Mouse (Mus musculus) 3134 (cell line): ENCODE data around the gene Slc26a10.

Experiments
- DNase-seq: peaks from one replicate; pipeline ENCODE4 v3.0.0-alpha.2; 2011; ENCODE audit warnings: low spot score; ENCODE audit not compliant: insufficient read length; ENCODE audit errors: extremely low read depth

The Slc26a10 gene

DNA sequence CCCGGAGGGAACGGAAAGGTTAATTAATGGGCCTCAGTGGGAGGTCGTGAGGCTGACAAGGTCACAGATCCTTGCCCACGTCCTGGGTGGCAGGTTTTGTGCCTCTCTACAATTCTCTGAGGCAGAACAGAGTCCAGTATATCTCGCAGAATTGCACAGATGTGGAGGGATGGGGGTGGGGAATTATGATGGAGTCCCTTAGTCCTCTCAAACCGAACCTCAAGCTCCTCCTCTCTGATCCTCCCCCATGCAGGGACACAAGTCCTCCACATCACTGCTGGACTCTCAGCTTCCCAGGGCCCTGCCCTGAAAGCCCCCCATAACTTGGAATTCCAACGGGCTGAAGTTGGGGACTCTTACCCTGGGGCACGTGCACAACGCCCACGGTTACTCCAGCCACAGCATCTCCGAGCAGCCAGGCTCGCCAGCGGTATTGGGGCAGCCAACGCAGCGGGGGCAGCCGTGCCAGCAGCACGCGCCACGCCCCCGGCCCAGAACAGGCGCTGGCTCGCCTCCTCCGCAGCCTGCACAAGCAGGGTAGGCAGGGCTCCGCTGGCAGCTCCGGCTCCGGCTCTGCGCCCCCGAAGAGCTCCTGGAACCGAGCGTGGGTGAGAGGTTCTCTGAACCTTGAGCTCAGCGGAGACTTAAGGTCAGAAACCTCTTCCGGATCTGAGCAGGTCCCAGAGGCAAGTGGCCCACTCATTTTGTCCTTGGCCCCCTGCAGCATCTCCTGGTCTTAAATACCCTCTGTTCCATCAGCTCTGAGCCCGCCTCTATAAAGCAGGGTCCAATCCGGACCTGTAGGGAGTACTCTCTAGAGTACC lies at the start of gene Slc26a10:
TSS of gene Slc26a10 (minus strand) at position 775 of the 824 bp plus-strand sequence.
- no peak for DNase-seq

DNA sequence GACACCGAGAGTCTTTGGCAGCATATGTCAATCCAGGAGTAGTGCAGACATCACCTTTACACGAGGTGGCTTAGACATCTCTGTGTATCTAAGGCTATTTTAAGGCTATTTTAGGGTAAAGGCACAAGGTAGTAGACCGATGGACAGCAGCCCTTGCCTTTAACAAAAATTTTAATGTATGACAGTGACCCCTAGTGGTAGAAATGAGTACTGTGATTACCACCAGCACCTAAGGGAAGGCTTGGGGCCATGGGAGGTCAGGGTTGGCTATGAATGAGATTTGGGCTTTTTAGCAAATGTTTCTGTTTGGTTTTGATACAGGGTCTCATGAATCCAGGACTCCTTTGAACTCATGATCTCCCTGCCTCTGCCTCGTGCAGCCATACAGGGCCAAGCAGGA lies 48.5 kb upstream of the Slc26a10 start:
- DNase-seq = no peak

DNA sequence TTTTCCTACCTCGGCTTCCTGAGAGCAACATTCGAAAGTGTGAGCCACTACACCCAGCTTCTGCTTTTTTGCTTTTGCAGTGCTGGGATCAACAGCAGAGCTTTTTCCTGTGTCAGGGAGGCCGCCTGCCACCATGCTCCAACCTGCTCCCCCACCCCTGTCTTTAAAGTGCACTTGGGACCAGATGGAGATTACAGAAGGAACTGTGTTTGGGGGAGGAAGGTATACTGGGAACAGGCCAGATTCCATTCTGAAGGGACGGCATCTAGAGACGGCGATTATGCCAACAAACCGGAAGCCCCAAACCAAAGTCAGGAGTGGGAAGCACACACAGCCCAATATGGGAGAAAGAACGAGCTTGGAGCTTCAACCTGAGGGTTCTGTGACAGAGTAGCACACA lies 46.7 kb upstream of the Slc26a10 start:
- DNase-seq = no peak

DNA sequence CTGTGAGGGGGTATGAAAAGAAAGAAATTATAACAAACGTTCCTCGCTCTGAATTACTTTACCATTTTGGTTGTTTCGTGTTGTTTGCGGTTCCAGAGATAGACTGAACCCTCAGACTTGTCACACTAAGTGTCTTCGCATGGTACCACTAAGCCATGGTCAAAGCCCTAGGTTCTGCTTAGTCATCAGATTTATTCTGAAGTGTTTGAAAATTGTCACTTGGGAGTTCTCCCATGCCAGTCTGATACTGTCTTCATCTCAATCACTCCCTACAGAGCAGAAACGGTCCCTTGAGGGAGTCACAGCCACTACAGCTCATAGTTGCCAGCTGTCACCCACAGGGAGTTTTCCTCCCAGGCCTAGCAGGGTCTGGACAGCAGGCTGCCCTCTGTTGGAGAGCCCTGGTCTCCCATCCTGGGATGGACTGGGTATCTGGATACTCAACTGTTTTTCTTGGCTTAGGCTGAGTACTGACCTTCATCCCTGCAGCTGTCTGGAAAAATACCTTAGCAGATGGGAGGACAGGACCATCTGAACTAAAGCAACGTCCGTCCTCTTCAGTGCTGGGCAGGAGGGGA lies 46.0 kb upstream of the Slc26a10 start:
- DNase-seq = no peak

DNA sequence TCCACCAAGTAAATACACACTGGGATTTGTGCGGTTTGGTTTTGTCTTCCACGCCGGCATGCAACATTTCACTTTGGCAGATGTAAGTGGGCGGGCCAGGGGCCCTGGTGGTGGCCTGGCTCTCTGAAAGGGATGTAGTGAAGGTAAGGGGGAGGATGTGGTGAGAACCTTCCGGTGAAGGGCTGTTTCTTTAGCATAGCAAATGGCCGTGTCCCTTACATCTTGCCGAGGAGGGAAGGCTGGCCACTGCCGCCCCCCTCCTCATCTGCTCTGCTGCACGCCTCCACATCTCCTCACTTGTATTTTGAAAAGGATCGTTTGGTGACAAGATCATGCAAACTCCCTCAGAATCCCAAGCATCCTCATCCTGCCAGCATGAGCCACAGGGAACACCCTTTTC lies 45.3 kb upstream of the Slc26a10 start:
- DNase-seq = no peak

DNA sequence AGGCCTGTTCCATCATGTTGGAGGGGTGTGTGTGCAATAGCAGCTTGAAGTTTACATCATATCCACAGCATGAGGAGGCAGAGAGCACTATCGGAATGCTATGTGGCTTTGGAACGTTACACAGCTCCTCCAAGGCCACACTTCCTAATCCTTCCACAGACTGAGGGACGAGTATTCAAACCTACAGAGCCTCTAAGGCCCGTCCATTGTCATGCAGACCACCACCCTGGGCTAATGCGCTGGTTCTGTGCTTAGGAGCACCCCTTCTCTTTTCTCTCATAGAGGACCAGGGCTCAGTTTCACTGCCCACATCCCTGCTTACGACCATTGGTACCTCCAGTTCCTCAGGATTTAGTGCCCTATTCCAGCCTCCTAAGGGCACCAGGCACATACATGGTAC lies 44.8 kb upstream of the Slc26a10 start:
- no peak for DNase-seq

DNA sequence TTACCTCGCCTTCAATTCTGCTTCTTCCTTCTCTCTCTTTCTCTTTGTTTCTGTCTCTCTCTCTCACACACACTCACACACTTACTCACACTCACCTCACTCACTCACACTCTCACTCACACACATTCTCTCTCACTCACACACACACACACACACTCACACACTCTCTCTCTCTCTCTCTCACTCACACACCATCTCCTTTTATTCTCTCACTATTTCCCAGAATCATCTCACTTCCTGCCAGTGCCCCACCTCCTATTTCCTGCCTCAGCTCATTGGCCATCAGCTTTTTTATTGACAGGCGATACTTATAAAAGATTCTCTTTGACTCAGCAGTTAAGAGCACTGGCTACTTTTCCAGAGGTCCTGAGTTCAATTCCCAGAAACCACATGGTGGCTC lies 37.9 kb upstream of the Slc26a10 start:
- no peak for DNase-seq

DNA sequence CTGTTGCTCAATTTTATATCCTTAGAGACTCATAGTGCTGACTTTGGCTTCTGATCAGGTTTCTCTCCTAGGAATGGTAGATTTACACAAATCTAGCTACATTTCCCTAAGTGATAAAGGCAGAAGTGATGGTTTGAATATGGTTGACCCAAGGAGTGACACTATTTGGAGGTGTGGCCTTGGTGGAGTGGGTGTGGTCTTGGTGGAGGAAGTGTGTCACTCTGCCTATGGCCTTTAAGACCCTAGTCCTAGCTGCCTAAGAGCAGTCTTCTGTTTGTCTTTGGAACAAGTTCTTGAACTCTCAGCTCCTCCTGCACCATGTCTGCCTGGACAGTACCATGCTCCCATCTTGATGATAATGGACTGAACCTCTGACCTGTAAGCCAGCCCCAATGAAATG lies 36.7 kb upstream of the Slc26a10 start:
- DNase-seq = no peak

DNA sequence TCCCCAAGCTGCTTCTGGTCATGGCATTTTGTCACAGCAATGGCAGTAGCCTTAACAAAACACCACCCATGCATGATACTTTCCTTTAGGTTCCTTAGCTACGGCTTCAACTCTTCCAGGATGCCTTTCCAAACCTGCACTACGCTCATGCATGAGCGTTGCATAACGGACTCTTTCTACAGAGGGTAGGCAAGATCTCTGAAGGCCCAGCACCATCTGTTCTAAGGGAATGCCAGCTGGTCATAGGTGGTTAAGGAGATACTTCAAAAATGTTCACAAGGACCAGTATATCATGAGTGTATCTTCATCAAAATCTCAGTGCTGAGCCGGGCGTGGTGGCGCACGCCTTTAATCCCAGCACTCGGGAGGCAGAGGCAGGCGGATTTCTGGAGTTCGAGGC lies 36.0 kb upstream of the Slc26a10 start:
- DNase-seq = no peak

DNA sequence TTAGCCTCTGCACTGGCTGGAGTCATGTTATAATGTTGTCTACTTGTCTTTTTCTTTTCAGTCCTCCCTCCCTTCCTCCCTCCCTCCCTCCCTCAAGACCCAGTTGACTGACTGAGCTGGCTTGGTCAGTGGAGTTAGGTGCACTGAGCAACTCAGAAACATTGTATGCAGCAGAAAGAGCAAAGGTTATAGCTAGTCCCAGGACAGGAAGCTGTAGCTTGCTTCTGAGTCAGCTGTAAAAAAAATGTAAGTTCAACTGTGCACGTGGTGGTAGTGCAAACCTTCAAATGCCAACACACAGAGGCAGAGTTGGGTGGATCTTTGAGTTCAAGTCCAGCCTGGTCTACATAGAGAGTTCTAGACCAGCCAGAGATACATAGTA lies 34.0 kb upstream of the Slc26a10 start:
- DNase-seq = no peak

DNA sequence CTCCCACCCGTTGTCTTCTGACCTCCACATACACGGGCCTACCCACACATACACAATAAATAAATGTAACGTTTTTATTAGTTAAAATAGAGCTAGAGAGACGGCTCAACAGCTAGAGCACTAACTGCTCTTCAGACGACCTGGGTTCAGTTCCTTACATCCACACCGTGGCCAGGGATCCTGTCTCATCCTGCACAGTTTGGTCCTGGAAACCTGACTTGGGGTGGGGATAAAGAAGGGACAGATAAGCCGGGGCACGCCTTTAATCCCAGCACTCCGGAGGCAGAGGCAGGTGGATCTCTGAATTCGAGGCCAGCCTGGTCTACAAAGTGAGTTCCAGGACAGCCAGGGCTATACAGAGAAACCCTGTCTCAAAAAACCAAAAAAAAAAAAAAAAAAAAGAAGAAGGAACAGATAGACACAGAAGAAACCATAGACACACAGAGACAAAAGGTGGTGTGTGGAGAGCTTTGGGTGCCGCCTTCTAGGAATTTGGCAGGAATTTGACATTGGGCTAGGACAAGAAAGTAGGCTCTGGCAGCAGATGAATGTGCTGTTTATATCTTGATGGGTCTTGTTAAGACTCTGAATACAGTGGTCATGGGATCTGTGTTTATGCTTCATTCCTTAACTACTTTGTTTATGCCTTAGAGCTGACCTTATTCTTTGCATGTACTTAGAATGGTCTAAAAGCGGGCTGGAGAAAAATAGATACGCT lies 33.4 kb upstream of the Slc26a10 start:
- DNase-seq = no peak

DNA sequence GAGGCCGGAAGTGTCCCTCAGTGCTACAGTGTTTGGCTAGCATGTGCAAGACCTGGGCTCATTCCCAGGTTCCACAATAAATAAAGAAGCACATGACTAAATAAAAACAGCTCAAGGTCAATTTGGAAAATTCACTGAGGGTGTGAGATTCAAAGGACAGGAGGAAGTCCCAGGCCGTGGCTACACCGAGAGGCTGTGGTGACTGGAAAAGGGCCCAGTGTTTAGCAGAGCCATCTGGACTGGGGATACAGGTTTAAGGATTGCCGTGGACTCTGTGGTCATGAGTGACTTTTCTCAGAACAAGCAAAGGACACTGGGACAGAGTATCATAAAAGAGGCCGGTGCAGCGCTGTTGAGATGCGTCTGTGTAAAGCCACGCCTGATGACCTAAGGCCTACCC lies 32.8 kb upstream of the Slc26a10 start:
- no peak for DNase-seq

DNA sequence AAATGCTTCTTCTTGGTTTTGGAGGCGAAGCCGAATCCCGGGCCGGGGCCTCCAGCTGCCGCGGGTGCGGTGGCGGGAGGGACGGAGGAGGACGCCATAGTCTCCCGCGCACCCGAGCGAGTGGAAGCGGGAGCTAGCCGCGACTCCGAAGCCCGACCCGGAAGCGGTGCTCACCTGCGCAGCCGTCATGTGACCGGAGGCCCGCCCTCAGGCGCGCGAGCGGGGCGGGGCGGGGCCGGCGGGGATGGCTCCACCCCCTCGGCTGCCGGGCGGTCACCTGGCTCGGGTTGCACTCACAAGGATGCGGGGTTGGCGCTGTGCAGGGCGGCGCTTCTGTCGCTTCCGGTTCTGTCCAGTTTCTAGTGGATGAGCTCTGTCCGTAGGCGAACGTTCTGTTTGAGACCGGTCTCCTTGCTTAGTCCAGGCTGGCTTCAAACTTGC lies 31.0 kb upstream of the Slc26a10 start, which contains the start of gene Pip4k2c:
TSS of gene Pip4k2c (minus strand) at position 172 of the 441 bp plus-strand sequence.
- DNase-seq = peak; percentile 94

DNA sequence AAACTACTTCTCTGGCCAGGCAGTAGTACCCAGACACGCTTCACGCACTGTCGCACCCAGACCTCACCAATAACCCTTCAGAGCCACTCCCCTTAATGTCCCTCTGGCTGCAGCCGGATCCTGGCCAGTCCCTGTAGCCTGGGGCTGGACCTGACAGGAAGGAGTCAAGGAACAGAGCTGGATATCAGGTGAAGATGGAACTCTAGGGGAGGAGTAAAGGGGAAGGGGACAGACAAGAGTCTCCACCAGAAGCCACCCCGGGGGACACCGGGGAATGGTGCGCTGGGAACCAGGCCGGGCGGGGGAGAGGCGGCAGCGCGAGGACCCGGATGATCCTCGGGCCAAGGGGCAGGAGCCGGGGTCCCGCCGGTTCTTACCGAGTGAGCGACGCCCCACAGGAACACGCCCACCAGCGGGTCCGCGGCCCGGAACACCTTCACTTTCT lies 30.5 kb upstream of the Slc26a10 start:
- DNase-seq = no peak

DNA sequence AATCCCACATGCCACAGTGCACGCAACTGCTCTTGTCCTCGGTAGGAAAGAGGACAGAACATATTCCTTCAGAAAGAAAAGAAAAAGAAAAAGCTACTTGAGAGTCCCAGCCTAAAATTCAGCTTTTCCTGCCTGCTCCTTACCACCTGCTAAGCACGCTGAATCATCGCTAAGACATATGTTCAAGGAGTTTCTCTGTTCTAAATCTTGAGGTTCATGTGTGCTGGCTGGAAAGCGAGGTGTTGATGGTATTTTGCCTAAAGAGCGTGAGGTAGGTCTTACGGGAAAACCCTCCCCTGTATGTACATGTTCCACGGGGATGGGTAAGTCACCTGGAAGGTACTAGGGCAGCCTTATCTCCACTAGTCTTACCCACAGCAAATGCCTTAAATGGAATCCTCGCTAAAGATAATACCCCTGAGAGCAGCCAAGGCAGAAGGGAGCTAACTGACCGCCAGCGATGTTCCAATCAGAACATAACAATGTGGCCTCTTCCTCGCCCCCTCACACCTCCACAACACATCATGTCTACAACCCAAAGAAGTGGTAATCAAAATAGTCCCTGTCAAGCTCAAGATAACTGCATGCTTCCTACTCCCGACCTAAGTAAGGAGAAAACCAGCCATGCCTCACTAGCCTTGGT lies 29.6 kb upstream of the Slc26a10 start:
- DNase-seq = no peak

DNA sequence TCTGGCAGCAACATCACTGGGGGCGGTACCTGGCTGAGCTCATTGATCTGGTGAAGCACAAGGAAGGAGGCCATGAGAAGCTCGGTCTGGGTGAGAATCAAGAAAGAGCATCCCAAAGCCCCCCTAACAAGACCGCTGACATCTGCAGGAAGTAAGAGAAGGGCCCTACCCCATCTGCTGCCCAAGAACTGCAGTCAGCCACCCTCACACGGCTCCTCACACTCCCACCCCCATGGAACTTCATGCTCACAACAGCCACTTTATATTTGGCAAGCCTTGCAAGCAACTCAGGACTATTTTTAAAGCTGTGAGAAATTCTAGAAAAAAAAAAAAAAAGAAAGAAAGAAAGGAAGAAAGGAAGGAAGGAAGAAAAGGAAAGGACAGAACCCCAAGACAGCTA lies 28.5 kb upstream of the Slc26a10 start:
- DNase-seq = no peak

DNA sequence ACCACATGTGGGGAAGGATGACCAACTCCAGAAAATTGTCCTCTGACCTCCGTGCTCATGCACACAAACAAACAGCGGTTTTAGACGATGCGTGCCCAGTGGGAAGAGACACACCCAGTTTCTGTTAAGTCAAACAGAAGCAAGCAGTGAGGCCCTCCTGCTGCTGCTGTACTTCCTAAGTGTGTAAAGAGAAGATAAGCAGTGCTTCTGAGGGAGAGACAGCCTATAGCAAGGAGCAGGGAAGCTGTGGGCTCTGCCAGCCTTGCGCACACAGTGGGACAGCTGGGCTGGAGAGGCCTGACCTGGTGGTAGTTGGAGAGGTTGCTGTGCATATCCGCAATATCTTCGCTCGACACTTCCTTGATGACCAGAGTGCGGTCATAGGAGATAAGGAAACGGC lies 24.9 kb upstream of the Slc26a10 start:
- DNase-seq = no peak

DNA sequence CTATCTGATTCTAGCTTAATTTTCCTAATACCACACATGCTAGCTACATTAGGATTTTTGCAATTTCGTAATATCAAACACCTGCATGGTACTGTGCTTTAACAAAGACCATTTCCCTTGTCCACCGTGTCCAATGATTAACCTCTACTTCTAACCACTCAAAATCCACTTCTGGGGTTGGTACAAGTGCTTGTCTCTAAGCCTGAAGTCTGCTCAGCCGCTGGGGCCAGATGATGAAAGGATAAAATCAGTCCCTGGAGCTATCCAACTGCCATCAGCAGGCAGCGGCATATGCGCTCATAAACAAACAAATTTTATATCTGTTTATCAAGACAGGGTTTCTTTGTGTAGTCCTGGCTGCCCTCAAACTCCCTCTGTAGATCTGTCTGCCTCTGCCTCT lies 24.1 kb upstream of the Slc26a10 start:
- DNase-seq = no peak

DNA sequence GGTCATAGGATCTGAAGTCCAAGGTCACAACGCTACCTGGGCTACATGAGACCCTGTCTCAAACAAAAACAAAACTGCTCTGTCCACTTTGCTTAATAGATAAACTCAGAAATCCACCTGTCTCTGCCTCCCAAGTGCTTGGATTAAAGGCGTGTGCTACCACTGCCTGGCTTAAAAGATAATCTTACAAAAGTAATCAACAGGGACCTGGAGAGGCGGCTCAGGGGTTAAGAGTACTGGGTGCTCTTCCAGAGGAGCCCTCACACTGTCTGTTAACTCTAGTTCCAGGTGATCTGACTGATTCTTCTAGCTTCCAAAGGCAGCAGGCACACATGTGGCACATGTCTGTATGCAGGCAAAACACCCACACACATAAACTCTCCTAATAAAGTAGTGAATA lies 22.7 kb upstream of the Slc26a10 start:
- DNase-seq = no peak

DNA sequence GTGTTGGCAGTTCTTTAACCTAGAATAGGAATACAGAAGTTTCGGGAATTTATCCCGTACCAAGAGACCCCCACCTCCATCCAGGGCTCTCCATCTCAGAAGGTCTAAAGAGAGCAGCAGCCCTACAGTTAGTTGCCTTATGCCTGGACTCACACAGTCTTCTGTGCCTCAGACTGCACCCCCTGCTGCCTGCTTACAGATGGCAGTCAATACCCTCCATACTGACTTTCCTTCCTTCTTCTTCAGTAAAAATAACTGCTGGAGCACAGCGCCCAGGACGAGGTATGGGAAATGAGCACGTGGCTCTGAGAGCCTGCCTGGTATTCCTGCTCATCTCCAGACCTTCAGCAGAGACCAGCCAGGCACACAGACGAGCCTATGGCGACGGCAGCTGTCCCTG lies 19.8 kb upstream of the Slc26a10 start:
- DNase-seq = no peak

DNA sequence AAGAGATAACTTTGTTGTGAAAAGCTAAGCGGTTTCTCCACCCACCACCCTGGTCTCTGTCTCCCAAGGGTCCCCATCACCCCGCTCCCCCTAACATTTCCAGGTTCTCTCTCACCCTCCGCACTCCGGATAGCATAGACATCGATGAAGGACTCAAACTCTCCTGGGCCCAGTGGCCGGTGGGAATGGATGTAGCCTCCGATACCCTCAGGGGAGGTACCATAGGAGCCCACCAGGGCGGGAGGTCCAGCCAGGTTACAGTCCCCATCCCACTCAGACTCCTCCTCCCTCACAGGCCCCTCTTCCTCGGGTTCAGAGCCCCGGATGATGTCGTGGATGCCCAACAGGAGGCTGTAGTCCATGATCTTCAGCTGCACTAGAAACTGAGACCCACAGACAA lies 19.0 kb upstream of the Slc26a10 start:
- no peak for DNase-seq
